Mouse (Mus musculus): ENCODE results near the gene Adad2. TPM values are rescaled to one million over a fixed set of nuclear protein-coding genes. Genes with fewer than 3 reads are reported as not detected.

Adad2 gene
- polyA plus RNA-seq, 1 experiment, result 0.34 TPM

GRCm38 (mm10) chr8:119588321-119588720 is 24.2 kb upstream of the Adad2 start:
- no peak overlapping the region for H3K4me3 ChIP-seq (ENCODE audit: control insufficient read depth, insufficient read depth, low read length)
- no peak for TF ChIP-seq CTCF (IDR thresholded peaks at IDR 0.05; ENCODE audit: borderline replicate concordance, control insufficient read depth, extremely low read depth, insufficient read depth, low read length, poor library complexity)
- no peak for TF ChIP-seq POLR2A (IDR thresholded peaks at IDR 0.05; ENCODE audit: control insufficient read depth, extremely low read depth, insufficient read depth, low read length, poor library complexity)
- no peak overlapping the region for H3K27ac ChIP-seq (ENCODE audit: control insufficient read depth, insufficient read depth, low read length)
- 85% methylated on average over 4 of the region's 4 CpGs for WGBS
- no peaks in the 10 kb centered on the region for H3K36me3 ChIP-seq (ENCODE audit: control insufficient read depth, insufficient read depth, low read length)
- peaks cover 10% of the 10 kb centered on the region for H3K4me1 ChIP-seq (replicated peaks; ENCODE audit: control insufficient read depth, insufficient read depth, low read length)
- no peak for DNase-seq
- H3K27me3 ChIP-seq (ENCODE audit: control insufficient read depth, insufficient read depth, low read length), result no peaks in the 10 kb centered on the region

DNA sequence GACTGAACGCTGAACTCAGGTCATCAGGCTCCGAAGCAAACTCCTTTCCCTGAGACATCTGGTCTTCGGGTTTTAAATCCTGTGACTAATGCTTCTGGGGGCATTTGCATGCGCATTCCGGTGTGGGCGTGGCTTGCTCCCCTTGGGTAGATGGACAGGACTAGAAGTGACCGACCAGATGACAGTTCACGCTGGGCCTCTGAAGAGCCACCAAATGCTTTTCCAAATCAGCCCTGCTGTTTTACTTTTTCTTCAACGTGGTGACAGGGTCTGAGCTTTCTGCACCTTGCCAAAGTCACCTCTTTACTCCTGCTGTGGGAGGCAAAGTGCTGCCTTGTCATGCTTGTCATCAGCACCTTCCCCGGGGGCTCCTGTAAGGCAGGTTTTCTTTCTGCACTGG is 23.7 kb upstream of the Adad2 start:
- 90% methylated on average over 10 of the region's 10 CpGs for WGBS
- TF ChIP-seq POLR2A (IDR thresholded peaks at IDR 0.05; ENCODE audit: control insufficient read depth, extremely low read depth, insufficient read depth, low read length, poor library complexity), result no peak
- no peak for TF ChIP-seq CTCF (IDR thresholded peaks at IDR 0.05; ENCODE audit: borderline replicate concordance, control insufficient read depth, extremely low read depth, insufficient read depth, low read length, poor library complexity)
- H3K4me1 ChIP-seq (replicated peaks; ENCODE audit: control insufficient read depth, insufficient read depth, low read length), result peaks cover 10% of the 10 kb centered on the region
- H3K27ac ChIP-seq (ENCODE audit: control insufficient read depth, insufficient read depth, low read length), result no peak overlapping the region
- no peaks in the 10 kb centered on the region for H3K36me3 ChIP-seq (ENCODE audit: control insufficient read depth, insufficient read depth, low read length)
- no peak overlapping the region for H3K4me3 ChIP-seq (ENCODE audit: control insufficient read depth, insufficient read depth, low read length)
- DNase-seq, result no peak
- no peaks in the 10 kb centered on the region for H3K27me3 ChIP-seq (ENCODE audit: control insufficient read depth, insufficient read depth, low read length)

DNA sequence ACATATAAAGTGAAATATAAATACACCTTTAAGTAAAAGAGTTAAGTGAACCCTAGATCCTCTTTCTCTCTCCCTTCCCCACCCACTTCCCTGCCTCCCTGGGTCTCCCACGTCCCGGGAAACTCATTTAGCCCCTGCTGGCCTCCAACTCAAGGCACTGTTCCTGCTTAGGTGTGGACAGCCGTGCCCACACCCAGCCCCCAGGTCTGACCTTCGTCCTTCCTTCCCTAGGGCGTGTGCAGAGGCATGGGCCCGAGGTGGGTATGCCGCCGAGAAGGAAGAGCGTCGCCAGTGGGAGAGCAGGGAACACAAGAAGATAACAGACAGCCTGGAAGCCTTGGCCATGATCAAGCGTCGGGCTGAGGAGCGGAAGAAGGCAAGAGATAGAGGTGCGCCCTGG is 22.2 kb upstream of the Adad2 start:
- no peak overlapping the region for H3K4me3 ChIP-seq (ENCODE audit: control insufficient read depth, insufficient read depth, low read length)
- 90% methylated on average over 14 of the region's 14 CpGs for WGBS

DNA sequence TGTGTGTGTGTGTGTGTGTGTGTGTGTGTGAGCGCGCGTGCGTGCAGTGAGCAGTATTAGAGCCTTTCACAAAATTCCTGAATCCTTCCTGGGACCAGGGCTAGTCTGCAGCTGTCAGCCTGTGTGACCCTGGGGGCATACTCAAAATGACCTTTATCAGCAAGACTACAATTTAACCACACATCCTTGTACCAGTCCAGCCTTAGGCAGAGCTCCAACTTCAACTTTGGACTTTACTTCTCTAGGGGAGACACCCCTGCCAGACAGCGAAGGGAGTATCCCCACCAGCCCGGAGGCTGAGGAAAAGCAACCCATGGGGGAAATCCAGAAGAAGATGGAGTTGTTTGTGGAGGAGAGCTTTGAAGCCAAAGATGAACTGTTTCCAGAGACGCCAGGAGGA is 21.1 kb upstream of the Adad2 start:
- TF ChIP-seq CTCF (IDR thresholded peaks at IDR 0.05; ENCODE audit: borderline replicate concordance, control insufficient read depth, extremely low read depth, insufficient read depth, low read length, poor library complexity) (no peak), POLR2A (IDR thresholded peaks at IDR 0.05; ENCODE audit: control insufficient read depth, extremely low read depth, insufficient read depth, low read length, poor library complexity) (no peak)
- Histone ChIP-seq H3K4me3 (ENCODE audit: control insufficient read depth, insufficient read depth, low read length) (no peak overlapping the region), H3K27ac (ENCODE audit: control insufficient read depth, insufficient read depth, low read length) (no peak overlapping the region), H3K36me3 (ENCODE audit: control insufficient read depth, insufficient read depth, low read length) (no peaks in the 10 kb centered on the region), H3K4me1 (replicated peaks; ENCODE audit: control insufficient read depth, insufficient read depth, low read length) (peaks cover 16% of the 10 kb centered on the region), H3K27me3 (ENCODE audit: control insufficient read depth, insufficient read depth, low read length) (no peaks in the 10 kb centered on the region)
- no peak for DNase-seq
- 96% methylated on average over 7 of the region's 7 CpGs for WGBS

More for the DNA sequence above, 22.2 kb upstream of the Adad2 start:
- Histone ChIP-seq H3K36me3 (ENCODE audit: control insufficient read depth, insufficient read depth, low read length) (no peaks in the 10 kb centered on the region), H3K27ac (ENCODE audit: control insufficient read depth, insufficient read depth, low read length) (no peak overlapping the region), H3K4me1 (replicated peaks; ENCODE audit: control insufficient read depth, insufficient read depth, low read length) (peaks cover 10% of the 10 kb centered on the region), H3K27me3 (ENCODE audit: control insufficient read depth, insufficient read depth, low read length) (no peaks in the 10 kb centered on the region)
- no peak for DNase-seq
- no peak for TF ChIP-seq POLR2A (IDR thresholded peaks at IDR 0.05; ENCODE audit: control insufficient read depth, extremely low read depth, insufficient read depth, low read length, poor library complexity)

- peak overlapping the region; percentile 64; the same call in 1 of the 2 replicates for H3K4me3 ChIP-seq (ENCODE audit: control insufficient read depth, insufficient read depth, low read length)
- DNase-seq, result no peak
- 84% methylated on average over 4 of the region's 4 CpGs for WGBS
- TF ChIP-seq CTCF (IDR thresholded peaks at IDR 0.05; ENCODE audit: borderline replicate concordance, control insufficient read depth, extremely low read depth, insufficient read depth, low read length, poor library complexity), result no peak
- no peak for TF ChIP-seq POLR2A (IDR thresholded peaks at IDR 0.05; ENCODE audit: control insufficient read depth, extremely low read depth, insufficient read depth, low read length, poor library complexity)
- H3K27ac ChIP-seq (ENCODE audit: control insufficient read depth, insufficient read depth, low read length), result no peak overlapping the region
- peaks cover 13% of the 10 kb centered on the region for H3K4me1 ChIP-seq (replicated peaks; ENCODE audit: control insufficient read depth, insufficient read depth, low read length)
- H3K36me3 ChIP-seq (ENCODE audit: control insufficient read depth, insufficient read depth, low read length), result peaks cover 26% of the 10 kb centered on the region
- no peaks in the 10 kb centered on the region for H3K27me3 ChIP-seq (ENCODE audit: control insufficient read depth, insufficient read depth, low read length)
Observed at GRCm38 (mm10) chr8:119603771-119604170, 8.8 kb upstream of the Adad2 start.

GRCm38 (mm10) chr8:119604398-119604803 is 8.1 kb upstream of the Adad2 start:
- H3K27ac ChIP-seq (ENCODE audit: control insufficient read depth, insufficient read depth, low read length), result no peak overlapping the region
- WGBS, result 24% methylated on average over 12 of the region's 12 CpGs

GRCm38 (mm10) chr8:119604996-119605395 is 7.6 kb upstream of the Adad2 start, which contains the start of gene Taf1c:
TSS of gene Taf1c (minus strand) at chr8:119605222.
- Histone ChIP-seq H3K4me3 (ENCODE audit: control insufficient read depth, insufficient read depth, low read length) (peak within 1 kb of the TSS; percentile 64), H3K36me3 (ENCODE audit: control insufficient read depth, insufficient read depth, low read length) (peaks cover 19% of the 10 kb centered on the region), H3K27ac (ENCODE audit: control insufficient read depth, insufficient read depth, low read length) (no peak within 1 kb of the TSS), H3K4me1 (replicated peaks; ENCODE audit: control insufficient read depth, insufficient read depth, low read length) (peaks cover 13% of the 10 kb centered on the region), H3K27me3 (ENCODE audit: control insufficient read depth, insufficient read depth, low read length) (no peaks in the 10 kb centered on the region)
- under 1% methylated on average over 23 of the region's 23 CpGs for WGBS
- TF ChIP-seq CTCF (IDR thresholded peaks at IDR 0.05; ENCODE audit: borderline replicate concordance, control insufficient read depth, extremely low read depth, insufficient read depth, low read length, poor library complexity) (peak; percentile 85), POLR2A (IDR thresholded peaks at IDR 0.05; ENCODE audit: control insufficient read depth, extremely low read depth, insufficient read depth, low read length, poor library complexity) (peak; percentile 67)
- DNase-seq, result peak; percentile 93

More at GRCm38 (mm10) chr8:119604398-119604803, 8.1 kb upstream of the Adad2 start:
- Histone ChIP-seq H3K27me3 (ENCODE audit: control insufficient read depth, insufficient read depth, low read length) (no peaks in the 10 kb centered on the region), H3K4me1 (replicated peaks; ENCODE audit: control insufficient read depth, insufficient read depth, low read length) (peaks cover 13% of the 10 kb centered on the region), H3K4me3 (ENCODE audit: control insufficient read depth, insufficient read depth, low read length) (peak overlapping the region; percentile 64), H3K36me3 (ENCODE audit: control insufficient read depth, insufficient read depth, low read length) (peaks cover 20% of the 10 kb centered on the region)
- no peak for DNase-seq
- TF ChIP-seq POLR2A (IDR thresholded peaks at IDR 0.05; ENCODE audit: control insufficient read depth, extremely low read depth, insufficient read depth, low read length, poor library complexity) (no peak), CTCF (IDR thresholded peaks at IDR 0.05; ENCODE audit: borderline replicate concordance, control insufficient read depth, extremely low read depth, insufficient read depth, low read length, poor library complexity) (no peak)
